In genomic region chr6:33685321-33685720, GRCm38 (mm10) we compare ENCODE assay signal across 9 mouse cellular contexts.
"Had no signal": no experiment of that assay in that cellular context is flagged by ENCODE, and none has a peak within 500 bp of the region (broad histone marks: within the 10 kb centered on the region; RNA-seq: fewer than 3 reads in every experiment).

No protein-coding gene starts in this region.

- DNase-seq: kidney, adult 9 months; kidney, postnatal 10 days; liver; liver, embryonic 13.5 days; liver, postnatal 0 days; lung, postnatal 14 days; right cerebral cortex, postnatal 14 days; thymus, adult 18-20 months; thymus, postnatal 14 days had no signal
